Mouse (Mus musculus) embryo, embryonic 11.5 days (tissue): ENCODE results near the gene Tnpo2.
A peak's percentile ranks its signal among the peaks of the same experiment; 100 is the strongest.

ENCODE experiments used
- DNase-seq: peaks from one replicate; pipeline ENCODE4 v3.0.0-alpha.2; 2012; ENCODE audit warnings: low read depth, low spot score

Gene Tnpo2

DNA sequence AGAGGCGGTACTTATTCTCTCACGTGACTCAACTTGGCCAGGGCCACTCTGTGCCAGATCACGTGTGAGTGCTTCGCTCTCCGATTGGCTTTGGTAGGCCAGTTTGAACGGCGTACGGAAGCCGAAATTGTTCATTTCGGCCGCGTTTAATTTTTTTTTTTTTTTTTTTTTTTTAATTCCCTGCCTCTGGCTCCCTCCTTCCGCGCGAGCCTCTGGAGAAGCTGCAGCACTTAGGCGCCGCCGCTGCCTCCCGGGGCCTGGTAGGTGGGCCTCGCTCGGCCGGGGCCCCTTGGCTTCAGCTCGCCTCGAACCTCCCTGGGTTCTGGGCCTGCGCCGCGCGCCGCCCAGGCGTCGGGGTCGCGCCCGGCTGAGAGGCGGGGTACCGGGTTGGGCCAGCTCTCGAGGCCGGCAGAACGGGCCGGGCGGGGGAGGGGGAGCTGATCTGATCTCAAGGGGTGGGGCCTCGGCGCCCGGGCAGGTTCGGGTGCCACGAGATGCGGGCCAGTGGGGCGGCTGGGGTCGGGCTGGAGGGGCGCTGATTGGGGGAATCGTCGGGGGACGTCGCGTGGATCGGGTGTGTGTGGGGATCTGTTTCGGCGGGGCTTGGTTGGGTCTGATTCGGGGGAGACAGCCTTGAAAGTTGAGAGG is at the start of gene Tnpo2:
Tnpo2 (plus strand) TSS at position 198 of the 648 bp plus-strand sequence.
- DNase-seq: peak; percentile 88

DNA sequence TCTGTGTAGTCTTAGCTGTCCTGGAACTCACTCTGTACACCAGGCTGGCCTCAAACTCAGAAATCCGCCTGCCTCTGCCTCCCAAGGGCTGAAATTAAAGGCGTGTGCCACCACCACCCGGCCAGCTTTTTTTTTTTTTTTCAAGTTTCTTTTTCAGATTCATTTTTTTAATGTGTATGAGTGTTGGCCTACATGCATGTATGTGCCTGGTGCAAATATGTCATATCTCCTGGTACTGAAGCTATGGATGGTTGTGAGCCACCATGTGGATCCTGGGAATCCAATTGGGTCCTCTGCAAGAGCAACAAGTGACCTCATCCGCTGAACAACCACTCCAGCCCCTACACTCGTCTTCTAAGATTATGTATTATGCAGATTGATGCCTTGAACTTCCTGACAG is 49.3 kb upstream of the Tnpo2 start:
- DNase-seq: no peak

DNA sequence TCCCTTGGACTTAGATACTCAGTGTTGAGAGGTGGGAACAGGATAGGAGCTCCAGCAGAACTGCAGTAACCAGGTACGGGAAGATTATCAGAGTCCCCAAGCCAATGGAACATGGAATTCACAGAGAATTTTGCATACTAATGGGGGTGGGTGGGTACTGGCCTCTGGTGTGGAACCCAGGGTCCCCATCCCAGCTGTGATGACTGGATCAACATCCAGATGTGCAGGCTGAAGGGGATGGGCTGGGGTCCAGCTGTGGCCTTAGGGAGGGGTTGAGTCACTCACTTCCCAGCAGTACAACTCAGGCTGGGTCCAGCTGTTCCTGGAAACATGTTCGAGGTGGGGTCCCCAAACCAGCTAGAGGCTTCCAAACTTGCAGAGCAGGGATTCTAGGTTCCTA is 48.8 kb upstream of the Tnpo2 start:
- no peak for DNase-seq

DNA sequence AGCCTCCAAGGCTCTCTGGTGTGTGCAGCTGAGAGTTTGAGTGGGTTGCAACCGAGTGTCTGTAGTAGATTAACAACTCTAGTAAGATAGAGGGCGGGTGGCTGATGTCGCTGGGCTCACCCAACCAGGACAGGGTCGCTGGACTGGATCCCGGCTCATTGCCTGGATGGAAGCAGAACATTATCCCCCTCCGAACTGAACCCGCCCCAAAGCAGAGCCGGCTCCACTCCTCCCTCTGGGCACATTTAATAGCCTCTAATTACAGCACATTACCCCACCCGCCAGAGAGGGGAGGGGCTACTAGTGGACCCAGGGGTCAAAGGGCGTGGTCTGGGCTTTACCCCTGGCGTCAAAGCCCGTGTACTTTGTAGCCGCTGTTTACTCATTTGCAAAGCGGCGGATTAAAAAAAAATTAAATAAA is 47.4 kb upstream of the Tnpo2 start:
- no peak for DNase-seq

DNA sequence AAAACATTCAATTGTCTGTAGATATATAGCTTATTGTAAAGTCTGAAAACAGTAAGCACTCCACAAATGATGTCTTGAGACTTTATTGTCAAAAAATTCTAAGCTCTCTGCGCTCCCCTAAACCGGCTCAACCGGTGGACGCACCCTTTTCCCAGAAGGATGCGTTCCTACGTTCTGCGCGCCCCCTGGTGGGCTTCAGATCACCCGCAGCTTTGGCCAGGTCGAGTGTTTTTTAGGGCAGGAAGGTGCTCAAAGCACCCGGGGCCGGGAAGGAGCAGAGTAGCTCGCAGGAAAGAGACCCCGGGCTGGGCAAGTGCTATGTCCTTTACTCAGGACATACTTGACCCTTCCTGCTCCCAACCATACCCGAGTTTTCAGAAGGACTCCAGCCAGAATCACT is 46.9 kb upstream of the Tnpo2 start:
- DNase-seq: peak; percentile 91

DNA sequence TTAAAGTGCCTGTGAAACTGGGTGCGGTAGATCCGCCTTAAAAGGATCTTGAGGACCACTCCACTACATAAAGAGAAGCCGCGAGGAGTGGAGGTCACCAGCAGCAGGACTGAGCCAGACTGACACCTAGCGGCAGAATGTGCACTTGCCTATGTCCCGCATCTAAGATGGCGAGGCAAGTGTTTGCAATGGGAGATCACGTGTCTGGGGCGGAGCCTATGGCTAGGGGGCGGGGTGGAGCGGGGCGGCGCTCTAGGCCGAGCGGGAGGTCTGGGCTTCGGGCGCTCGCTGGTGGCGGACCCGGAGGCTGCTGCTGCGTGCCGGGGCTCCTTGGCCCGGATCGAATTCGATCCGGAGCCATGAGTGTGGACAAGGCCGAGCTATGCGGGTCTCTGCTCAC is 46.4 kb upstream of the Tnpo2 start, which contains the start of gene Hook2:
Hook2 (plus strand) TSS at position 255 of the 400 bp plus-strand sequence.
- peak; percentile 98 for DNase-seq

DNA sequence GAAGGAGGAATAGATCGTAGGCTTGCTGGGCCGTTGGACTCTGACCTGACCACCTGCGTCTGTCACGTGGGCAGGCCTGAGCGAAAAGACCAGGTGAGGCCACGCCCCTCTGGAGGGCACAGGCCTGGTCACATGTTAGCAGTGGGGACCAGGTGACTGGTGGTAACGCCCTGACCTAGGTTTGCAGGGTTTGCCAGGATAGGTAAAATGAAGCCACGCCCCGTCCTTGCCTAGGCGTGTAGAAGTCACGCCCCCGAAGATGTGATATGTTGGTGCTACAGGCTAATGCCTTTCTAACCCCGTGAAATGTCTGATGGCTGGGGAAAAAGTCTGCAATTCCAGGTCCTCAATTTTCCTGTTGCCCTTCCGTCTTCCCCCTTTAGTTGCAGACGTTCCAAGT is 45.9 kb upstream of the Tnpo2 start:
- DNase-seq: no peak

DNA sequence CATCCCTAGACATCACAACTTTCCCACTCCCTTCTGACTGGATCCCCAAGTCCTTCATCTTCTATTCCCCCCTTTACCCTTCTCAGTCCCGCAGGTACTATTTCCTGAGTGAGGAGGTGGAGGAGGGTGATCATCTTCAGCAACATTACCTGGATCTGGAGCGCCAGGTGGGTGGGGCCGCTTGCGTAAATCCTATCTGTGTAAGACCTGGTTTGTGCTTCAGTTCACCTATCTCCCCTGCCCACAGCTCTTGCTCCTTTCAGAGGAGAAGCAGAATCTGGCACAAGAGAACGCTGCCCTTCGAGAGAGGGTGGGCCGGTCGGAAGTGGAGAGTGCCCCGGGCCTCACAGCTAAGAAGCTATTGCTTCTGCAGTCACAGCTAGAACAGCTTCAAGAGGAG is 42.3 kb upstream of the Tnpo2 start:
- no peak for DNase-seq

DNA sequence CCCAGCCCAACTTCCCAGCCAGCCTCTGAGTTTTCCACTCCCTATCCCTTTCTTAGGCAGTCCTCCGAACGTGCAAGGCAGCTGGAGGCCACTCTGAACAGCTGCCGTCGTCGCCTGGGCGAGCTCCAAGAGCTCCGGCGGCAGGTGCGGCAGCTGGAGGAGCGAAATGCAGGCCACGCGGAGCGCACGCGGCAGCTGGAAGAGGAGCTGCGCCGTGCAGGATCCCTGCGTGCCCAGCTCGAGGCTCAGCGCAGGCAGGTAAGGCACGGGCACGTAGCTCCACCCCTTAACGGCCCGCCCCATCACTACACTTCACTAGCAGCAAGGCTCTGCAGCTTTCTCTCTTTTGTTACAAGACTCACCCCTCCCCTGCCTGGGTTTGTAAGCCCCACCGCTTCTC is 41.0 kb upstream of the Tnpo2 start:
- DNase-seq: no peak

DNA sequence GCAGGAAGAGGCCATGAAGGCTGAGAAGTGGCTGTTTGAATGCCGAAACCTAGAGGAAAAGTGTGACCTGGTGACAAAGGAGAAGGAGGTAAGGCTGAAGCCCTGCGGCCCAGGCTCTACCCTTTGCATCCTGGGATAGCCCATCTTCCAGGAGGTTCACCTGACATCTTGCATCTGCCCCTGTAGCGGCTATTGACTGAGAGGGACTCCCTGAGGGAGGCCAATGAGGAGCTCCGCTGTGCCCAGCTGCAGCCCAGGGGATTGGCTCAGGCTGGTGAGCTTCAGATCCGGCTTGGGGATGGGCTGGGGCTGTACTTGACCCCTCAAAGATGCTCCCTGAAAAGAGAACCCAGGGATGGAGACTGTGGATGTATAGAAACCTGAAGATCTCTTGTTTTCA is 39.7 kb upstream of the Tnpo2 start:
- DNase-seq: no peak

DNA sequence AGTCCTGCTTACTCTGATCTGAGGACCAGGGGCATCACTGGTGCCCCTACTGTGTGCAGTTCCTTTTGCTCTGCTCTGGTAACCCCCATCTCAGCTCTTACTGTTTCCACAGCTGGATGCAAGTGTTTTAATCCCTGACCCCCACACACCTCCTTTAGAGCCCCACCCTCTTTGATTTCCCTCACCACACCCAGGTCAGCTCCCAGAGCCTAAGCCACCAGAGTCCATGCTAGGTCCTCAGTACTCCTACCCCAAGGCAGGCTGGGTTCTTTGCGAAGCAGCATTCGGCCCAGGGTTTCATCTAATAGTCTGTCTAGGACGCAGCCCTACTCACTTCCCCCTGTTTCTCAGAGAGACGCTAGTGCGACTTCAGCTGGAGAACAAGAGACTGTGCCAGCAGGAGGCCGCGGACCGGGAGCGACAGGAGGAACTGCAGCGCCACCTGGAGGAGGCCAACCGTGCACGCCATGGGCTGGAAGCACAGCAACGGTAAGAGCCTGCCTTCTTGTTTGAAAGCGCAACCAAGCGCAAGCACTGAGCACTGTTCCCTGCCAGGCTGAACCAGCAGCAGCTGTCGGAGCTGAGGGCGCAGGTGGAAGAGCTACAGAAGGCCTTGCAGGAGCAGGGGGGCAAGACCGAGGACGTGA is 38.9 kb upstream of the Tnpo2 start:
- DNase-seq: peak; percentile 80

DNA sequence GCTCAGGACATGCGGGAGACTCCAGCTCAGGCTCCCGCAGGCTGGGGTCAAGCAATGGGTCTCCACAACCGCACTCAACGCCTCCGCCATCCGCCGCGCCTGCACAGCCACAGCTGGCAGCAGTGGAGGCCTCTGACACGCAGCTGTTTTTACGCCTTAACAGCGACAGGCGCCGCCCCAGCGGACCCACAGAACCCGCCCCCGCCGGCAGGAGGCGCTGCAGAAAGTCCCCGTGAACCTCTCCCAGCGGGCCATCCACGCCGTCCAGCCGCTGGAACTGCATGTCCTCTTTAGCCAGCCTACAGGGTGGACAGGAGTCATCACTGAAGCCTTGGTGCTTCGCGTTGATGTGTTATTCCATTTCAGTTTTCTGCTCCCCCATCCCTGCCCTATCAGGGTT is 29.0 kb upstream of the Tnpo2 start:
- no peak for DNase-seq

DNA sequence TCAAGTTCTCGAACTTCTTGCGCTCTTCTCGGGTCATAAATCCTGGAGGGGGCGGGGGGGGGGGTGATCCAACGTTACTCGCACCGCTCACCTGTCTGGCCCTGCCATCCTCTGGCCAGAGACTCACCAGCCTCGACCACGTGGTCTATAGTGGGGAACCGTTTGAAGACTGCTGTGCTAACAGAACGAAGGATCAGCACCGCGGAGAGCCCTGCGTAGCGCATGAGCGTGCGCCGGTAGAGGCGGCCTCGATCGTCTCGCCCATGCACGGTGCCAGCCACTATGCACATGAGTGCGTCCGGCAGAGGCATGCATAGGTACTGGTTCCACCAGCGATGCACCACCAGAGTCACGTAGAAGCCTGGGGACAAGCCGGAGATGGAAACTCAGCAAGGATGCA is 25.5 kb upstream of the Tnpo2 start:
- DNase-seq: no peak

DNA sequence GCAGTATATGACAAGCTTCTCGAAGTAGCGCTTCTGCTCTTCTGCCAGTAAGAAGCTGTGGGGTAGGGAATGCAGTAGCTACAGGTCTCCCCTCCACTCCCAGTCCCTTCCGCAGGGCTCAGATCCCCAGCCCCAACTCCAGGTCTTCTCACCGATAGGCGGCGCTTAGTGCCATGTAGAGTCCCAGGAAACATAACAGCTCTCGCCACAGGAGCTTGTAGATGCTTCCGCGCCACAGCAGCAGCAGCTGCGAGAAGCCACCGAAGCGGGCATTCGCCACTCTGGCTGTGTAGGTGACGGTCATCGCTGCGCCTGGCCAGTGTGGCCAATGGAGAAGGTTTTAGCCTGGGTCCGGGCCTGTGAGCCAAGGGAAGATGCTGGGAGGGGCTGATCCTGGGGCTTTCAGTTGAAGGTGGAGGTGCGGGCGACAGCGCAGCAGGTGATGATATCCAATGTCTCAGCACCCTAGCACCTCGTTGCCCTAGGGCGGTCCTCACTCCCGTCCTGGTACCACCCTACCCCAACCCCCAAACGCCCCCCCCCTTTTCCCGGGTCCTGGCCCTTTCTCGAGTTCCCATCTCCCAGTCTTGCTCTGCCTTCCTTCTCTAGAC is 23.4 kb upstream of the Tnpo2 start:
- no peak for DNase-seq

DNA sequence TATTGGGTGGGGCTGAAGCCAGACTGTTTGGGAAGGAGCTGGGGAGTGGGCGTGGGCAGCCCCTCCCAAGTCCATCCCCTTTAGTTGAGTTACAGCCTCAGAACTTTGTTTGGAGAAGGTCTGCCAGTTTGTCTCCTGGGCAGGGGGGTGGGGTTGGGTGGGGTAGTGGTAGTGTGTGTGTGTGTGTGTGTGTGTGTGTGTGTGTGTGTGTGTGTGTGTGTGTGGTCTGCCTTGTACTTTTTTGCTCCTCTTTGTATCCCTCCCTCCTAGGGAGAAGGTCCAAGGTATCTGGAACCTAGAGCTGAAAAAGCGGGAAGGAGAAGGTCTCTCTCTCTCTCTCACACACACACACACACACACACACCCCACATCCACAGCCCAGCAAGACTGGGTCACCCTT is 22.3 kb upstream of the Tnpo2 start, which contains the start of gene Best2:
Best2 (minus strand) TSS at position 101 of the 400 bp plus-strand sequence.
- no peak for DNase-seq

DNA sequence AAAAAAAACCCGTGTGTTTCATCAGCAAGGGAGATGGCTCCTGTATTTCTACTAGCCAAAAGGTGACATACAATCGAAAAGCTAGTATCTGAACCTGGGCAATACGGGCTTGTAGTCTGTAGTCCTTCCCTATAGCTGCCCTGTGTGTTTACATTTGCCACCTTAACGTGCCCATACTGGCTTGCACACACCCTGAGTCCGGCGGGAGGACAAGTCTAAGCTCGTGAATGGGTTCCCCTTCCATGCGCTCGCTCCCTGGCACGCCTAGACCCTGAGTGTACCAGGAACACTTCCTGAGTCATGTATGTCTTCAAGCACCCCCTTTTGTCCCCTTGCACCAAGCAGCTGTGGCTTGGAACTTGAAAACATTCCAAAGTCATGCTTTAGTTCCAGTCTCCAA is 20.0 kb upstream of the Tnpo2 start:
- no peak for DNase-seq

DNA sequence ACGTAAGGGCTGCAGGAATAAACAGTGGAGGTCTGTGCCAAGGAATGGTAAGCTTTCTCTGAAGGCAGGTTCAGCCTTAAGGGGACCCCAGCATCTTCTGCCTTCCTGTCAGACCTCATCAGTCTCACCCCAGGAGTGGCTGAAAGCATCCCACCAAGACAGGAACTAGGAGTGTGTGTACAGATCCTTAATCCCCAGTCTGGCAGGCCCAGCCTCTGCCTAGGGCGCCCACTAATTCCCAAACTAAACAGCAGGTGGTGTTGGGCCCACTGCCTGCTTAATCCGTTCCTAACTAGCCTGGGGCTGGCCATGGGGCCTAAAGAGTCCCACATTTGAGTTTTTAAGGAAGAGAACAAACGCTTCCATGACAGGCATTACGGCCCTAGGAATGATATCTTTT is 19.5 kb upstream of the Tnpo2 start:
- DNase-seq: no peak

DNA sequence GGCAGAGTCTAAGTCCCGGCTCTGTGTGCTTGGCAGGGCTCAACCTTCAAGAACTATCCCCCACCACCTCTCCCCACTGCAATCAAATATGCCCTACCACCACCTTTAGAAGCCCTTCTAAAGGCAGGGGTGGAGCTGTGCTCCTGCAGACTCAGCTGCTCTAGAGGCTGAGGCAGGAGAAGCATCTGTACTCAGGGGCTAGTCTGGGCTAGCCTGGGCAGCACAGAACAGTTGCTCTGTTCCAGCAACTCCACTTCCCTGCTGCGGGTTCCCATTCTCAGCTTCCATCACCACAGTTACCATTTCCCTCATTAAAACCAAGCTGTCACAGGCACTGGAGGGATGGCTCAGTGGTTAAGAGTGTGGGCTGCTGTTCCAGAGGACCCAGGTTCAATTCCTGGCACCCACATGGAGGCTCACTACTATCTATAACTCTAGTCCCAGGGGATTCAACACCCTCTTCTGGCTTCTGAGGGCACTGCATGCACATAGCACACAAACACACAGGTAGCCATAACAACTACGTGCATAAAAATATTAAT is 15.1 kb upstream of the Tnpo2 start:
- no peak for DNase-seq

DNA sequence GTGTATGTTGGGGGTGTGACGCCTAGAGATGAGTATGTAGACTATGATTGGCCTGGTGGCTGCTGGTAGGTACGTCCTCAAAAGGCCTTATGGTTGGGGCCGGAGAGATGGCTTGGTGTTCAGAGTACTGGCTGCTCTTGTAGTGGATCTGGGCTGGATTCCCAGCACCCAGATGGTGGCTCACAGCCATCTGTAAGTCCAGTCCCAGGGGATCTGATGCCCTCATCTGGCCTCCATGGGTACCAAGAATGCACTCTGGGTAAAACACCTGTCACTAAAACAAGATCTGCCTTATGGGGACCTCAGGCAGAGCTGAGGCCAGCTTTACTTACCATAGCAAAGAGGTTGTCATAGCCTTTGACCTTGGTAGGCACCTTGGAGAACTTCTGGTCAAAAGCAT is 12.9 kb upstream of the Tnpo2 start:
- no peak for DNase-seq

DNA sequence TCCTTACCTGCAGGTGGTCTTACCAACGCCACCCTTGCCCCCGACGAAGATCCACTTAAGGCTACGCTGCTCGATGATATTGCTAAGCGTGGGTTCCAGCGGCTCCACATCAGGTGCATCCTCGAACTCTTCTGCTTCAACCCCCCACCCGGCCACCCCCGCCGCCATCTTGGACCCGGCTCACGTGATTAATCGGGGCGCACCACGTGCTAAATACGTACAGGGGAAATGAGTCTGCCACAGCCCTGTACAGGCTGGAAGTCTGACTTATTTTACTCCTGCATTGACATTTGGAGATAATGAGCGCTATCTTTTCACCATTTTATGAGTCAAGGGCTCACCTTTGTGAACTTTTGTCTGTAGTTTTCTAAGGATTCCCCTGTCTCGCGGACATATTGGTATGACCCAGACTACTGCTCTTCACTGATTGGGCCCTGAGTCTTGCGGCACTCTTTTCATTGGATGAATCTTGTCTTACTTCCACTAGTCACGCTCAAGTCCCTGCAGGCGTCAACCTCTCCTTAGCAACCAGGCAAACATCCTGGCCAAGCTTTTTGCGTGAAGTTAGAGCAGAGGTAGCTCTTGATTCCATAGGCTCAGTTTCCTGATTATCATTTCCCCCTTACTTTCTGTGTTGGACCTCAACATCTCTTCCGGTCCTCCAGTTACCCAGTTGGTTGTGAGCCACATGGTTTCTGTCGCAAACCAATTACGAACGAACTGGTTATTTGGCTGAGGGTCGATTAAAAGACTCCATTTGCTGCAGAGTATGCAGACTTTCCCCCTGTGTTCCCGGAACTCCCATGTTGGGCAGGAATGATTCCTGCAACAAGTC is 11.4 kb upstream of the Tnpo2 start, which contains the start of gene Asna1:
Asna1 (minus strand) TSS at position 184 of the 835 bp plus-strand sequence.
- peak; percentile 81 for DNase-seq

DNA sequence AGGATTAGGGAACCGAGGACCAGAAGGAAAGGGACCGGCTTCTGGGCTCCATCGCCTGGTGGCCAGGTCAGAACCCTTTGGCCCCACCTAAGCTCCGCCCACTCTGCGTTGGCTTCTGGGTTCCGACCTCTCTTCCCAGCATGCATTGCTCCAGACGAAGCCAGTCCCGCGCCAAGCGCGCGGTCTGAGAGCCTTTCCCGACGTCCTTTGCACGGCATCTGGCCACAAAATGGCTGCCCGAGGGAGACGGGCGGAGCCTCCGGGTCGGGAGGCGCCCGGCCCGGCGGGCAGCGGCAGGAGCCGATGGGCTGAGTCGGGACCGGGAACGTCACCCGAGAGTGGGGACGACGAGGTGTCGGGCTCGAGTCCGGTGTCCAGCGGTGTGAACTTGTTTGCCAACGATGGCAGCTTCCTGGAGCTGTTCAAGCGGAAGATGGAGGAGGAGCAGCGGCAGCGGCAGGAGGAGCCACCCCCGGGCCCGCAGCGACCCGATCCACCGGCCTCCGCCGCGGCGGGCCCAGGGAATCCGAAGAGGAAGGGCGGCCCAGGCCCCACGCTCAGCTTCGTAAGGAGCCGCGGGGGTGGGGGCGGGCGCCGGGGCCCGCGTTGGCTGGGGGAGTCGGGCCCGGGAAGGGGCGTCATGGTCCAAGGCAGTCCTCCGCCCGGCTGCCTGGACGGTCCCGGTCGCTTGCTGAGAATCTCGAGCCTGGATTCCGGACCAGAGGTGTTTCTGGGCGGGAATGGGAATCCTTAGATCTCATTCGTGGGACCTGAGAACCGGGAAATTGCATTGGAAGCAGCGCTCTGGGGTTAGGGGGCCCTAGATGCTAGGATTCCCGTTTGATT is 9.8 kb upstream of the Tnpo2 start, which contains the start of gene Trir:
Trir (plus strand) TSS at position 154 of the 846 bp plus-strand sequence.
- peak; percentile 91 for DNase-seq
